Mouse (Mus musculus): ENCODE measurements at regions not wholly inside any gene's neighbourhood (a gene's known extent, or its start where the extent isn't known, plus 50 kb on each side); places are given as distances from the start of the nearest gene placed in this dataset.

GRCm38 (mm10) chr8:39780169-39780568 is 894.7 kb upstream of the Adam24 start:
- intact Hi-C loops (cut with DNase I), result no loop called here
- H3K4me1 ChIP-seq (ENCODE audit: control insufficient read depth, insufficient read depth, low read length), result no peaks in the 10 kb centered on the region
- no peaks in the 10 kb centered on the region for H3K36me3 ChIP-seq (ENCODE audit: control insufficient read depth, insufficient read depth, low read length)
- H3K27me3 ChIP-seq (ENCODE audit: control insufficient read depth, insufficient read depth, low read length), result no peaks in the 10 kb centered on the region
- no peak overlapping the region for H3K4me3 ChIP-seq
- 83% methylated on average over 4 of the region's 4 CpGs for WGBS
- no peak for DNase-seq
- H3K79me2 ChIP-seq (replicated peaks; ENCODE audit: control insufficient read depth, insufficient read depth, low read length), result no peaks in the 10 kb centered on the region
- no peak overlapping the region for H3K27ac ChIP-seq
- no peak overlapping the region for H3K9ac ChIP-seq (ENCODE audit: low read depth, low read length)
- TF ChIP-seq POLR2A (IDR thresholded peaks at IDR 0.05; ENCODE audit: insufficient read depth, low read depth, low read length) (no peak), EP300 (IDR thresholded peaks at IDR 0.05; ENCODE audit: insufficient read depth, low read depth, low read length) (no peak), CTCF (IDR thresholded peaks at IDR 0.05) (no peak)

- WGBS, result 80% methylated on average over 3 of the region's 3 CpGs
- intact Hi-C loops (cut with DNase I), result no loop called here
These were observed 893.3 kb upstream of the Adam24 start for GRCm38 (mm10) chr8:39781424-39782161.

GRCm38 (mm10) chr8:39782162-39782530 is 892.7 kb upstream of the Adam24 start:
- no peak overlapping the region for H3K9ac ChIP-seq (ENCODE audit: low read depth, low read length)
- WGBS, result 79% methylated on average over 2 of the region's 2 CpGs
- DNase-seq, result no peak
- no peaks in the 10 kb centered on the region for H3K4me1 ChIP-seq (ENCODE audit: control insufficient read depth, insufficient read depth, low read length)
- H3K27me3 ChIP-seq (ENCODE audit: control insufficient read depth, insufficient read depth, low read length), result no peaks in the 10 kb centered on the region
- H3K4me3 ChIP-seq, result no peak overlapping the region
- no peak overlapping the region for H3K27ac ChIP-seq
- intact Hi-C loops (cut with DNase I), result no loop called here
- no peaks in the 10 kb centered on the region for H3K36me3 ChIP-seq (ENCODE audit: control insufficient read depth, insufficient read depth, low read length)
- no peak for TF ChIP-seq CTCF (IDR thresholded peaks at IDR 0.05)
- no peak for TF ChIP-seq EP300 (IDR thresholded peaks at IDR 0.05; ENCODE audit: insufficient read depth, low read depth, low read length)
- TF ChIP-seq POLR2A (IDR thresholded peaks at IDR 0.05; ENCODE audit: insufficient read depth, low read depth, low read length), result no peak
- no peaks in the 10 kb centered on the region for H3K79me2 ChIP-seq (replicated peaks; ENCODE audit: control insufficient read depth, insufficient read depth, low read length)

More at GRCm38 (mm10) chr8:39781424-39782161, 893.3 kb upstream of the Adam24 start:
- Histone ChIP-seq H3K9ac (ENCODE audit: low read depth, low read length) (no peak overlapping the region), H3K36me3 (ENCODE audit: control insufficient read depth, insufficient read depth, low read length) (no peaks in the 10 kb centered on the region), H3K79me2 (replicated peaks; ENCODE audit: control insufficient read depth, insufficient read depth, low read length) (no peaks in the 10 kb centered on the region), H3K4me3 (no peak overlapping the region), H3K27me3 (ENCODE audit: control insufficient read depth, insufficient read depth, low read length) (no peaks in the 10 kb centered on the region), H3K4me1 (ENCODE audit: control insufficient read depth, insufficient read depth, low read length) (no peaks in the 10 kb centered on the region), H3K27ac (no peak overlapping the region)
- TF ChIP-seq POLR2A (IDR thresholded peaks at IDR 0.05; ENCODE audit: insufficient read depth, low read depth, low read length), result no peak
- no peak for TF ChIP-seq EP300 (IDR thresholded peaks at IDR 0.05; ENCODE audit: insufficient read depth, low read depth, low read length)
- TF ChIP-seq CTCF (IDR thresholded peaks at IDR 0.05), result no peak
- DNase-seq, result no peak
